Mouse (Mus musculus) G1E (cell line): ENCODE measurements around the gene Dnah8.

Experiments used
- CTCF ChIP-seq: IDR thresholded peaks from 2 replicates; pipeline ENCODE4 v1.5.1; 2012; ENCODE audit warnings: low read depth, low read length, inconsistent platforms, mixed read lengths
- GATA1 ChIP-seq: IDR thresholded peaks from 2 replicates; pipeline ENCODE4 v1.6.1; 2012; ENCODE audit warnings: borderline replicate concordance, low read length, inconsistent platforms, mixed read lengths
- POLR2AphosphoS5 ChIP-seq: IDR thresholded peaks from 2 replicates; pipeline ENCODE4 v1.6.1; 2012; ENCODE audit warnings: low read depth, low read length, inconsistent platforms; ENCODE audit not compliant: insufficient replicate concordance

GRCm38 (mm10) chr17:30694281-30694680 is 70.1 kb downstream of the Dnah8 start:
- TF ChIP-seq CTCF (no peak), POLR2AphosphoS5 (no peak), GATA1 (no peak)
